Mouse (Mus musculus) midbrain, embryonic 14.5 days (tissue): ENCODE data around the gene Olfr1039. TPM values are rescaled to one million over a fixed set of nuclear protein-coding genes. Genes with fewer than 3 reads are reported as not detected.
"Not testable (repeated sequence)": the region's sequence is repeated elsewhere in the genome, so short reads cannot be mapped to it uniquely, and the experiment has no call there.

Experiments used
- ATAC-seq: fragments of 200-750 bp; cut with Nextera tagmentation; 2 replicates; pipeline ENCODE4 v1.8.0; 2017; ENCODE audit warnings: moderate number of reproducible peaks, moderate library complexity; ENCODE audit not compliant: low FRiP score, low TSS enrichment
- DNase-seq: peaks from one replicate; pipeline ENCODE4 v3.0.0-alpha.2; 2015
- H3K27ac ChIP-seq: fragments of 300-500 bp; sonication (generic); replicated peaks from 2 replicates; pipeline ENCODE4 v1.5.1; 2014; ENCODE audit warnings: mild to moderate bottlenecking, low read depth, low read length, moderate library complexity
- H3K27me3 ChIP-seq: fragments of 300-500 bp; sonication (generic); 2 replicates; pipeline ENCODE4 v1.6.1; 2014; ENCODE audit warnings: low read length, control low read depth, mixed read lengths; ENCODE audit not compliant: control insufficient read depth, insufficient read depth
- H3K36me3 ChIP-seq: fragments of 300-500 bp; sonication (generic); 2 replicates; pipeline ENCODE4 v1.6.1; 2014; ENCODE audit warnings: low read length, control low read depth; ENCODE audit not compliant: control insufficient read depth, insufficient read depth
- H3K4me1 ChIP-seq: fragments of 300-500 bp; sonication (generic); 2 replicates; pipeline ENCODE4 v1.6.1; 2014; ENCODE audit warnings: mild to moderate bottlenecking, antibody characterized with exemption, low read length, control low read depth; ENCODE audit not compliant: control insufficient read depth, insufficient read depth
- H3K4me2 ChIP-seq: fragments of 300-500 bp; sonication (generic); 2 replicates; pipeline ENCODE4 v1.6.1; 2014; ENCODE audit warnings: mild to moderate bottlenecking, low read length, moderate library complexity
- H3K4me3 ChIP-seq: fragments of 300-500 bp; sonication (generic); replicated peaks from 2 replicates; pipeline ENCODE4 v1.5.1; 2014; ENCODE audit warnings: low read depth, low read length
- H3K9ac ChIP-seq: fragments of 300-500 bp; sonication (generic); replicated peaks from 2 replicates; pipeline ENCODE4 v1.6.1; 2014; ENCODE audit warnings: mild to moderate bottlenecking, low read length, moderate library complexity
- H3K9me3 ChIP-seq: fragments of 300-500 bp; sonication (generic); 2 replicates; pipeline ENCODE4 v1.6.1; 2016; ENCODE audit warnings: low read length, control low read depth, mixed read lengths; ENCODE audit not compliant: control insufficient read depth
- WGBS: fragments of 180-500 bp; shearing (Covaris S2); extraction: QIAGEN DNeasy Blood & Tissue Kit; methylation state at CpG from one replicate; pipeline ENCODE4 v1.1.7; 2014; 5-methylcytosine and 5-hydroxymethylcytosine counted together
- polyA plus RNA-seq: library from polyadenylated mRNA; unstranded; fragments of >200 nt; fragmentation: Nextera tagmentation; extraction: Ambion mirVana; gene quantifications from 2 replicates; pipeline ENCODE4 v1.2.1, GENCODE M21; 2014

Olfr1039 gene
- not detected in 2 replicates for polyA plus RNA-seq

GRCm38 (mm10) chr2:86135828-86136227 lies at the start of gene Olfr1039:
Olfr1039 (minus strand) TSS chr2:86135928.
- H3K27me3 ChIP-seq = no peaks in the 10 kb centered on the region
- H3K4me1 ChIP-seq = no peaks in the 10 kb centered on the region
- ATAC-seq = no peak
- no peak within 1 kb of the TSS for H3K4me3 ChIP-seq
- H3K4me2 ChIP-seq = no peak within 1 kb of the TSS
- H3K36me3 ChIP-seq = no peaks in the 10 kb centered on the region
- WGBS = 94% methylated on average over 1 of the region's 1 CpGs
- no peaks in the 10 kb centered on the region for H3K9me3 ChIP-seq
- no peak for DNase-seq
- no peak within 1 kb of the TSS for H3K9ac ChIP-seq
- H3K27ac ChIP-seq = no peak within 1 kb of the TSS

DNA sequence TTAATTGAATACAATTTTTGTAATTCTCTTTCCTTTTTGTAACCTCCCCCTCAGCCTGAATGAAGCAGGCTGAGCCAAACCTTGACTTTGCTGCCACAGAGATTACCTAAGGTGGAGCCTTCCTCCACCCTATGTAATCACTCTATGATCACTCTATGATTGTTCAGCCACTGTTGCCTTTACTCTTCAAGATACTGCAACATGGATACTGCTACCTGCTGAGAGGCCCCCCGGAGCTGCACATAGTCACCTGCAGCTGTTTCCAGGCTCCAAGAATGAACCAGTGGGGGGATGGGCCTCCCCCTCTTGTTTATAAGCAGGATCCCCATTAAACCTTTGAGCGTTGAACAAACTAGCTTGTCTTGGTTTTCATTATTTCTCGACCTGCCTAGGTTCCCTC lies 44.2 kb upstream of the Olfr1039 start:
- 80% methylated on average over 3 of the region's 3 CpGs for WGBS
- ATAC-seq = no peak

DNA sequence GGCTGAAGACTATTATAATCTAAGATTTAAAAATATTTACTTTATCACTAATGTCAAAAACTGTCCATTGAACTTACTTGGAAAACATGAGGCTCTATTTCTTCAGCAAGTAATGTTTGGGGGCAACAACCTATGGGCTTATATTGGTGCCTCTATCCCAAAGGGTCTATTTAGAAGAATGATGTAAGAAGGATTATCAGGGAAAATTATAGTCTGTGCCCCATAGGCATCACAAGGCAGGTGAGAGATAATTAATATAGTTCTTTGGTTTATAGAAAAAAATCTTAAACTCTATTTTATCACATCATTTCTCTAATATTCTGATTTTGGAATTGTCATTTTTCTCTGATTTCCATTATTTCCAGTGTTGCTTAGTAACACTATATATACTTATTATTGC lies 42.0 kb upstream of the Olfr1039 start, which contains the start of gene Olfr1044:
Olfr1044 (minus strand) TSS at position 101 of the 400 bp plus-strand sequence.
- no peak for ATAC-seq
- no peaks in the 10 kb centered on the region for H3K27me3 ChIP-seq
- no peak within 1 kb of the TSS for H3K27ac ChIP-seq
- no peaks in the 10 kb centered on the region for H3K36me3 ChIP-seq
- no peaks in the 10 kb centered on the region for H3K4me1 ChIP-seq
- no peak for DNase-seq
- no peak within 1 kb of the TSS for H3K9ac ChIP-seq
- no peaks in the 10 kb centered on the region for H3K9me3 ChIP-seq
- H3K4me2 ChIP-seq = no peak within 1 kb of the TSS
- no peak within 1 kb of the TSS for H3K4me3 ChIP-seq

More for the DNA sequence above, 44.2 kb upstream of the Olfr1039 start:
- no peak for DNase-seq
- Histone ChIP-seq H3K36me3 (no peaks in the 10 kb centered on the region), H3K4me1 (no peaks in the 10 kb centered on the region), H3K27ac (no peak overlapping the region), H3K4me2 (no peak overlapping the region), H3K9ac (no peak overlapping the region), H3K27me3 (no peaks in the 10 kb centered on the region), H3K9me3 (no peaks in the 10 kb centered on the region), H3K4me3 (no peak overlapping the region)

DNA sequence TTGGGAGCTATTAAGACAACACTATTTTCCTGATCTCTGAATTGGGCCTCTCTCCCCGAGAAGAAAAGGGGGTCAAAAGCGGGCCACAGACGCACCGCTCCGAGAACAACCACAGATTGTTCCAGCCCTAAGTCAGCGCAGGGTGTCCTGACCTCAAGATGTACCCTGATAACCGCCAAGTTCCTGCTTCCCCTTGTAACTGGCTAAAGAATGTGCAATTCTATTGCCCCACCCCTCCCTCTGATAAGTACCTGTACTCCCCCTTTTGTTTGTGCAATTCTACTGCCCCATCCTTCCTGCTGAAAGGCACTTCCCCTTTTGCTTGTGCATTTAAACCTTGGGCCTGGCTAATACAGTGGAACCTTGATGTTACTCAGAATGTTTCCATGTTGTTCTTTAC lies 39.7 kb upstream of the Olfr1039 start:
- H3K27ac ChIP-seq, H3K4me1 ChIP-seq, H3K4me3 ChIP-seq, H3K36me3 ChIP-seq, H3K9ac ChIP-seq, H3K4me2 ChIP-seq, DNase-seq, ATAC-seq, H3K9me3 ChIP-seq, H3K27me3 ChIP-seq: not testable (repeated sequence)
- 90% methylated on average over 7 of the region's 7 CpGs for WGBS

DNA sequence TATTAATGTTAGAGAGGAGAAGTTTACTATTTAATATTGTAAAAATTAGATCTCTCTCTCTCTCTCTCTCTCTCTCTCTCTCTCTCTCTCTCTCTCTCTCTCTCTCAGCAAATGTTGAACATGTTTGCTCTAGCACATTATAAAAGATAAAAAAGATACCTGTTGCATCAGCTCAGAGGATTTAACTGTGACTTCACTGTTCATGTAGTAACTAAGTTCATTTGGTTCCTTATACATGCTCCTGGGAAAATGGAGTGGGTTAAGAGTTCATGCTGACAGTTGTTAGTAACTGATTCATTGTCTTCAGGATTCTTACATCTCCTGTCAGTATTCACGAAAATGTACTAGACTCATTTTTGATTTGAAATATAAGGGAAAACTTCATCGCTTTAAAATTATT lies 31.7 kb upstream of the Olfr1039 start, which contains the start of gene Olfr1043:
Olfr1043 (minus strand) TSS at position 101 of the 400 bp plus-strand sequence.
- Histone ChIP-seq H3K4me2 (no peak within 1 kb of the TSS), H3K4me1 (no peaks in the 10 kb centered on the region), H3K9me3 (no peaks in the 10 kb centered on the region), H3K27me3 (no peaks in the 10 kb centered on the region), H3K4me3 (no peak within 1 kb of the TSS), H3K36me3 (no peaks in the 10 kb centered on the region), H3K27ac (no peak within 1 kb of the TSS), H3K9ac (no peak within 1 kb of the TSS)
- ATAC-seq (no peak), DNase-seq (no peak)
- WGBS = 93% methylated on average over 2 of the region's 2 CpGs

- no peak within 1 kb of the TSS for H3K4me3 ChIP-seq
- H3K9me3 ChIP-seq = no peaks in the 10 kb centered on the region
- 95% methylated on average over 2 of the region's 2 CpGs for WGBS
- H3K9ac ChIP-seq = no peak within 1 kb of the TSS
- H3K4me1 ChIP-seq = no peaks in the 10 kb centered on the region
- ATAC-seq (no peak), DNase-seq (no peak)
- H3K27me3 ChIP-seq = no peaks in the 10 kb centered on the region
- H3K27ac ChIP-seq = no peak within 1 kb of the TSS
- H3K4me2 ChIP-seq = no peak within 1 kb of the TSS
- H3K36me3 ChIP-seq = no peaks in the 10 kb centered on the region
These were observed 26.0 kb upstream of the Olfr1039 start, which contains the start of gene Olfr1042 for GRCm38 (mm10) chr2:86161738-86162137. Olfr1042 (minus strand) TSS chr2:86161838.

GRCm38 (mm10) chr2:86146632-86147031 lies 10.9 kb upstream of the Olfr1039 start, which contains the start of gene Olfr1040:
Olfr1040 (minus strand) TSS chr2:86146732.
- ATAC-seq = no peak
- H3K27ac ChIP-seq = no peak within 1 kb of the TSS

GRCm38 (mm10) chr2:86087285-86087684 lies 48.4 kb downstream of the Olfr1039 start, which contains the start of gene Olfr1037:
Olfr1037 (minus strand) TSS chr2:86087385.
- no peaks in the 10 kb centered on the region for H3K4me1 ChIP-seq

More at GRCm38 (mm10) chr2:86146632-86147031, 10.9 kb upstream of the Olfr1039 start, which contains the start of gene Olfr1040:
- DNase-seq = no peak
- H3K4me2 ChIP-seq = no peak within 1 kb of the TSS
- no peak within 1 kb of the TSS for H3K4me3 ChIP-seq
- H3K4me1 ChIP-seq = no peaks in the 10 kb centered on the region
- H3K9me3 ChIP-seq = no peaks in the 10 kb centered on the region
- H3K9ac ChIP-seq = no peak within 1 kb of the TSS
- no peaks in the 10 kb centered on the region for H3K27me3 ChIP-seq
- H3K36me3 ChIP-seq = no peaks in the 10 kb centered on the region
- 82% methylated on average over 1 of the region's 1 CpGs for WGBS

DNA sequence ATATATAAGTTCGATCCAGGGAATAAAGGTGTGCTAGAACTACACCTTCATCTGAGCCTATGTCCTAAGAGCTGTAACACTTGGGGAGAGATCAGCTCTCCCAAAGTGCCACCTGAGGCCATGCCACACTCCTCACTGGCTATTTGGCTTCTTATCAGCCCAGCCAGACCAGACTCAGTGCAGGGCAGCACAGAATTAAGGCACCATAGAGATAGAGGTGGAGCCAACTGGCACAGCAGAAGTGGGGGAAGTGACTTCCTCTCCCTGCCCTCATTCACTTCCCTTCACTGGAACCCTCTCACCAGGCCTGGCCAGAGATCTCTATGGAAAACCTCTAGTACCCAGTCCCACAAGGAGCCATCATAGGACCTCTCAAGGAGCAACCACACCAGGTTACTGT lies 55.2 kb downstream of the Olfr1039 start:
- H3K9me3 ChIP-seq, H3K4me3 ChIP-seq, ATAC-seq, H3K9ac ChIP-seq, H3K4me2 ChIP-seq, H3K4me1 ChIP-seq, H3K27me3 ChIP-seq, H3K36me3 ChIP-seq, H3K27ac ChIP-seq, DNase-seq: not testable (repeated sequence)
- 86% methylated on average over 1 of the region's 1 CpGs for WGBS

More at GRCm38 (mm10) chr2:86087285-86087684, 48.4 kb downstream of the Olfr1039 start, which contains the start of gene Olfr1037:
- Histone ChIP-seq H3K4me3 (no peak within 1 kb of the TSS), H3K9me3 (no peaks in the 10 kb centered on the region), H3K27ac (no peak within 1 kb of the TSS), H3K4me2 (no peak within 1 kb of the TSS), H3K27me3 (no peaks in the 10 kb centered on the region), H3K9ac (no peak within 1 kb of the TSS), H3K36me3 (no peaks in the 10 kb centered on the region)
- no peak for ATAC-seq
- 100% methylated on average over 2 of the region's 2 CpGs for WGBS
- DNase-seq = no peak
